Mouse (Mus musculus): Measurements from ENCODE around the gene Syn2.

The Syn2 gene

GRCm38 (mm10) chr6:115251531-115251985, 116.9 kb downstream of the Syn2 start:
- DNase-seq, result no peak

DNA sequence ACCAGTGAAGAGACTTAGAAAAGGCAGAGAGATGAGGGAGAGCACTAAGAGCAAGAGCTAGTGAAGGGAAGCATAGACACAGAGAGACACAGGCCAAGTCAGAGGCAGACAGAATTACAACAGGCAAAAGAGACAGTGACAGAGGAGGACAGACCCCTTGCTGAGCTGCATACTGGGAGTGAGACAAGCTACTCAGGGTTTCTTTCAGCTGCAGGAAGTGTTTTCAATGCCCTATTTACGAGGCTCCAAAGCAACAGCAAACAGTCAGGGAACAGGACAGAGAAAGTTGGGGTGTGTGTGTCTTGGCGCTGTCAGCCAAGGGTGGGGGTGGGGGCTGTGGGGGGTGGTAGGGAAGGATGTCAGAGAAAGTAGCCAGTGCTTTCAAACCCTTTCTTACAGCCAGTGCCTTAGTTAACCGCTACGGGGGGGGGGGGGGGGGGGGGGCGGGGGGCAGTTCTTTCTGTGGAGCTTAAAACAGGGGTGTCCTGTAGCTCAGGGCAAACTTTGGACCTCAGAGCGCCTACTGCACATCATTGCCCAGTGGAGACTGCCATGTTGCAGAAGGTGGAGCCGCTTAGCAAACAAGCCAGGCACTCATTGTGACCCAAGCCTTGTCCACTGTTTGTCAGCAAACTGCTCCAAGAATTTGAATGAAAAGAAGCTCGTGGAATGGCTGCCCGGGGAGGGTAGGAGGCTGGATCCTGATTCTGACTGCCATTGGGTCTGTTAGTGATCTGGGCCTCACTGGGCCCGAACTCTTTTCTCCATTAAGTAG, 117.6 kb downstream of the Syn2 start, which contains the start of gene Timp4:
Gene Timp4, minus strand, starts transcription at position 107 of the 775 bp plus-strand sequence.
- DNase-seq, result no peak

- no peak for DNase-seq
These were observed 120.5 kb downstream of the Syn2 start for GRCm38 (mm10) chr6:115255171-115255570.

GRCm38 (mm10) chr6:115260507-115260906, 125.8 kb downstream of the Syn2 start:
- DNase-seq, result no peak

DNA sequence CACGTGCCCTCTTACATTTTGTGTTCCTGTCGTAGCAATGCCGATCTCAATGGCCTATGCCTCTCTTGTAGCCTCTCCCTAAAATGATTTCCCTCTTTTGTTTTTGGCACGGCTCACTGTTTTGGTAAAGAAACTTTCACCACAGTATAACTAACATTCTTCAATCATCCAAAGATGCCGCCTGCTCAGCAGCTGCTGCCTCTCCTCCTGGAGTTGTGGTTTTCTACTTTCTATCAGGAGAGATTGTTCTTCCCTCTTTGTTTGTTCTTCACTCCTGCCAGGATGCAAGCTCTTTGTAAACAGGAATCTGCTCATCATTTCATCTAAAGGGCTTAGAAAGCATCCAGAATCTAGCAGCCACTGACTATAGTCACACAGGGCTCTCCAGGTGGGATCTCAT, 132.1 kb downstream of the Syn2 start:
- DNase-seq, result no peak

GRCm38 (mm10) chr6:115267916-115268315, 133.2 kb downstream of the Syn2 start:
- peak in 1 of 2 experiments; percentile 33 for DNase-seq

DNA sequence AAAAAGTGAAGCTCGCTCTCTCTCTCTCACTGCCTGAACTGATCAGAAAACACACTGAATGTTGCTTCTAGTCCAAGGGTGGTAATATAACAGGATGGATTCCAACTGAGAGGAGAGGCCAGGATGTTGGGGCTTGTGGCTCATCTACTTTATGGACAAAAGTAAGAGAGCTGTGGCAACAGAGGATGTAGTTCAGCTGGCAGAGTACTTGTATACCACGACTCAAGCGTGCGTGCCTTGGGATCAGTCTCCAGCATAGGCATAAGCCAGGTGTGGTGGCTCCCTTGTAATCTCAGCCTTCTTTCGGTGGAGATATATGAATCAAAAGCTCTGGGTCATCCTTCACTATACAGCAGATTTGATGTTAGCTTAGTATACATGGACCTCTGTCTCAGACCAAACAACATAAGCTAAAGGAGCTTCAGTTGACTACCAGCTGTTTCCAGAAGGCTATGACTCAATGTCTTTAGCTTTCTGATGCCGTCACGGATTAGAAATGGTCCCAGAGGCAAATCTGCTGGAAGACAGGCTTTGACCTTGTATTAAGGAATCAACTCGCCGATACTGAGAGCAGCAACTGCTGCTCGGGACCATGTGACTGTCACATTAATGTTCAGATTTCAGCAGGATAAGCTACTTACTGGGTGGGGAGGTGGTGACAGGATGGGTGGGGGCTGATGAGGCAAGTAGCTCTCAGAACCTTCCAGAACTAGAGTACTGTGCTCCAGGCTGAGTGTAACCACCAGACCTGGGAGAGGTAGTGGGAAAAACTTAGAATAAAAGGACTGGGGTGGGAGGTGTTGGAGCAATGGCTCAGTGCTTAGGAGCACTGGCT, 134.1 kb downstream of the Syn2 start:
- no peak for DNase-seq

DNA sequence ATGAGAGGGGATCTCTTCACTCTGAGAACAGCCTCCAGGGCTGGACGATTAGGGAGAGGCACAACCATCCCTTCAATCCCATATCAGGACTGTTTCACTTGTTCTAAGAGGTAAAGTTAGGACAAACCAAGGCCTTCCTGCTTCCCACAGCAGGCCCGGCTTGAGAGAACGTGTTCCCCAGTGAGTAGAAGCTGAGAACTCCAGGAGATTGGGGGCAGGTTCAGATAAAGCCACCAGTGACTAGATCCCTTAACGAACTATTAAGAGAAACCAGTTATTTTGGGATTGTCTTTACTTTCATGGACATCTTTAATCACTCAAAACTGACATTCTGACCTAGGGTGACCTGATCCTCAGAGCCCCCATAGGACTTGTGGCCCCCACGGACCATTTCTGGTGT, 134.9 kb downstream of the Syn2 start:
- no peak for DNase-seq

DNA sequence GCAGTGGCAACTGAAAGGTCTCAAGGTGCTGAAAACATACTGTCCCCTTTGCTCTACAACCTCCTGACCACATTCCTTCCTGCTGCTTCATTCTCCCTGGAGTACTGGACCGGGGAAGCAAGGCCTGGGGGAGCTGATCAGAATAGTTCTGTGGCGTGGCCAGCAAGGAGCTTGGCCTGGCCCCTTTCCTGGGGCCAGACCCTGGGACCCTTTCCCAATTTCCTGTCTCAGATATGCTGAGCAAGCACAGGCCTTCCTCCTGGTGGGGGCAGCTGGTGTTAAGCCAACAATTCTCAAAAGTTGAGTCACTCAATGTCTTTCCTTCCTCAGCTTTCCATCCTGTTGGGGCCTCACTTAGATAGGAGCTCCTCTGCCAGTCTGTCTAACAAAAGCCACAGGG, 135.4 kb downstream of the Syn2 start:
- DNase-seq, result no peak

- no peak for DNase-seq
These were observed 136.6 kb downstream of the Syn2 start for GRCm38 (mm10) chr6:115271326-115271725.

DNA sequence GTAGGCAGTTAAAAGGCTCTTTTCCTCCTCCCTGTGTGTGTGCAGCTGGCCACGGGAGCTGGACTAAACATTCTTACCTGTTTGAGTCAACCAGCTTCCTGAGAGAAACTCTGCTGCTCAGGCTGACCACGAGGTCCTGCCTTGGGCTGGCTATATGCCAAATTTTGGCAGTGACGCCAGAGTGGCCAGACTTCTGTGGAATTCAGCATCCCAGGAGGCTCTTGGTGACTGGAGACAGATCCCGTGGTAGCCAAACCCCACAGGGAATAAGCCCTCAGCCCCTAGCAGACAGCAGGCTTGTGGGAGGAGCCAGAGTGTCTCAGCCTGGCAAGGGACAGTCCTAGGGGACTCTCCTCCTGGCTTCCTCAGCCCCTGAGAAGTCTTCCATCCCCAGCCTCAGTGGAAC, 137.2 kb downstream of the Syn2 start:
- DNase-seq, result no peak

GRCm38 (mm10) chr6:115273346-115273745, 138.6 kb downstream of the Syn2 start:
- no peak for DNase-seq

GRCm38 (mm10) chr6:115274705-115275104, 140.0 kb downstream of the Syn2 start:
- DNase-seq, result no peak

GRCm38 (mm10) chr6:115275116-115275815, 140.6 kb downstream of the Syn2 start:
- DNase-seq, result no peak

GRCm38 (mm10) chr6:115278086-115278485, 143.4 kb downstream of the Syn2 start:
- DNase-seq, result no peak

DNA sequence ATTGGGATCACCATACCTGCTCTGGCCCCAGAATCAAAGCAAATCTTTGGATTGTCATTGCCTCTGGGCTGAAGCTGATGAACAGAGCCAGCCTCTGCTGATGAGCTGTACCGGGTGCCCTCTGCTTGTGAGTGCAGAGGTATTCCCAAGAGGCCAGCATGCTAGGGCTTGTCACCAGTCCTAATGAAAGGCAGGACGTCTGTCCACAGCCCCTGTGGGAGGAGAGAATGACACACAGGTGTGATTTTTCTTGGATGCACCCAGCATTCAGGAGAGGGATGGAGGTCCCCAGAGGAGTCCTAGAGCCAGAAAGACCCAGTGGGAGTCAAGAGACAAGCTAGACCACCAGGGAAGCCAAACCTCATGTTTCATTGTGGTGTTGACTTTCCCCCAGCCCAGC, 144.9 kb downstream of the Syn2 start:
- DNase-seq, result no peak

- DNase-seq, result no peak
These were observed 149.5 kb downstream of the Syn2 start for GRCm38 (mm10) chr6:115284153-115284552.

GRCm38 (mm10) chr6:115286441-115286840, 151.7 kb downstream of the Syn2 start:
- DNase-seq, result no peak

DNA sequence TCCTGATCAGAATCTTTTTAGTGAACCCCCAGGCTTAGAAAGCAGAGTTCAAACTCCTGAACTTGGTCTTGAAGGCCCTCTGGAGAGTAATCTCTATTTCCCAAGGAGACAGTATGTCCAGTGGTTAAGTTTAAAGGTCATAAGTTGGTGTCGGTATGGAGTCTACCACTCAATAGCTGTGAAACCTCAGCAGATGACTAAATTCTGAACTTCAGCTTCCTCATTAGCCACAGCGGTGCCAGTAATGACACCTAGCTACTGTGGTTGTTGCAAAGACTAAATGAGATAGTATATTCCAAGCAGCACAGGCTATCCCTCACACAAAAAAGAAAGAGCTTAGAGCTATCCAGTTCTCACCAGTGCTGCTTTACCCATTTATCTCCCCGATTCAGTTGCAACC, 153.5 kb downstream of the Syn2 start:
- no peak for DNase-seq

- DNase-seq, result no peak
These were observed 155.9 kb downstream of the Syn2 start for GRCm38 (mm10) chr6:115290561-115290960.

- DNase-seq, result no peak
These were observed 156.4 kb downstream of the Syn2 start for GRCm38 (mm10) chr6:115291068-115291467.

GRCm38 (mm10) chr6:115291823-115292222, 157.1 kb downstream of the Syn2 start:
- no peak for DNase-seq

- no peak for DNase-seq
These were observed 157.9 kb downstream of the Syn2 start for GRCm38 (mm10) chr6:115292621-115293020.

Data from spleen, adult 18-20 months (tissue).